Mouse (Mus musculus) retina, embryonic 14.5 days (tissue): ENCODE measurements around the gene Rsph6a.
A peak's percentile ranks its signal among the peaks of the same experiment; 100 is the strongest.

Experiments used
- DNase-seq: peaks from one replicate; pipeline ENCODE4 v3.0.0-alpha.2; 2015; ENCODE audit warnings: low spot score

Gene Rsph6a

GRCm38 (mm10) chr7:19078732-19079131 is 24.2 kb downstream of the Rsph6a start:
- no peak for DNase-seq

GRCm38 (mm10) chr7:19080451-19080950 is 26.0 kb downstream of the Rsph6a start:
- DNase-seq: no peak

DNA sequence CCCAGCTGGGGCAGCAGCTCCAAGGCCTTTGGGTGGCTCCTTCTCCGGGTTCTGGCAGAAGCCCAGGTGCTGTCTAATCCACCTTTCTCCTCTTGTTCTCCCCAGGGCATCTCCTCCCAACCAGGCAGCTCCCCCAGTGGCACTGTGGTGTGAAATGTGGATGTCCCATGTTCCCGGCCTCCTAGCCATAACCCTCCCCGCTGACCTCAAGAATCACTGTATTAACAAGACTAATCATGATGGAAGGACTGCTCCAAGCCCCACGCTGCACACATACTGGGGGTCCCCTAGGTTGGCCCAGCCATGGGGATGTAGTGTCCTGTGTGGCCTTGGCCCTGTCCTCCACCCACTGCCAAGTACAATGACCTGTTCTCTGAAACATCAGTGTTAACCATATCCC is 27.7 kb downstream of the Rsph6a start:
- no peak for DNase-seq

GRCm38 (mm10) chr7:19083096-19083495 is 28.6 kb downstream of the Rsph6a start:
- DNase-seq: no peak

GRCm38 (mm10) chr7:19083701-19084100 is 29.2 kb downstream of the Rsph6a start, which contains the start of gene Dmpk:
Gene Dmpk (plus strand): TSS chr7:19083849.
- no peak for DNase-seq

- DNase-seq: no peak
These were observed 29.8 kb downstream of the Rsph6a start for GRCm38 (mm10) chr7:19084277-19084771.

- DNase-seq: no peak
These were observed 30.5 kb downstream of the Rsph6a start for GRCm38 (mm10) chr7:19084921-19085473.

DNA sequence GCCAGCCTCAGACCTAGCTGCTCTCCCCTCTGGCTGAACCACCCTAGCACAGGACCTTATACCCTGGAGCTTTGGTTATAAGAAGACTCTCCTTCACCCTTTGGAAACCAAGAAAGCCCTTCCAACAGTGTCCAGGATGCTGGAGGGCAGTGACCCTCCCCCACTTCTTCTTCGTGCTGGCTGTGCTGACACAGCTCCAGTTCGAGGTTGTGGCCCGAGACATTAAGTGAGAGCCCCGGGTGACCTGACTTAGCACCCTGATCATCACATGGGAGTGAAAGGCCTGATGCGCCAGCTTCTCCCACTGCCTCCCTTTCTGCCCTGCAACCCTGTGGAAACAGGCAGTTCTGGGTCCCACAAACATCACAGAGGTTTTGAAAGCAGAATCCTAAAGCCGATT is 31.0 kb downstream of the Rsph6a start:
- DNase-seq: no peak

DNA sequence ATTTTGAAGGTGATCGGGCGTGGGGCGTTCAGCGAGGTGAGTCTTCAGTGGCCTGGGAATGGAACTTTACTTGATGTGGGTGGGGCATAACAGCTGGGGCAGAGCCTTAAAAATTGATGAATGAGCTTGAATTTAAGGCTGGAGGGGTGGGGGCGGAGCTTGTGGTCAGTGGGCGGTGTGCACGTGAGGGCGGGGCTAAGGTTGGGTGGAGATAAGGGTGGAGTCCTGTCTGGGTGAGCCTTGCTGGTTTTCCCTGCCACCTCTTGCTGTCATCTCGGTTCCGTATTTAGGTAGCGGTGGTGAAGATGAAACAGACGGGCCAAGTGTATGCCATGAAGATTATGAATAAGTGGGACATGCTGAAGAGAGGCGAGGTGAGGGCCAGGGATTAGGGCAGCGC is 31.6 kb downstream of the Rsph6a start:
- DNase-seq: peak; percentile 38

- no peak for DNase-seq
These were observed 32.3 kb downstream of the Rsph6a start for GRCm38 (mm10) chr7:19086760-19087159.

- peak; percentile 83 for DNase-seq
These were observed 34.3 kb downstream of the Rsph6a start for GRCm38 (mm10) chr7:19088813-19089212.

DNA sequence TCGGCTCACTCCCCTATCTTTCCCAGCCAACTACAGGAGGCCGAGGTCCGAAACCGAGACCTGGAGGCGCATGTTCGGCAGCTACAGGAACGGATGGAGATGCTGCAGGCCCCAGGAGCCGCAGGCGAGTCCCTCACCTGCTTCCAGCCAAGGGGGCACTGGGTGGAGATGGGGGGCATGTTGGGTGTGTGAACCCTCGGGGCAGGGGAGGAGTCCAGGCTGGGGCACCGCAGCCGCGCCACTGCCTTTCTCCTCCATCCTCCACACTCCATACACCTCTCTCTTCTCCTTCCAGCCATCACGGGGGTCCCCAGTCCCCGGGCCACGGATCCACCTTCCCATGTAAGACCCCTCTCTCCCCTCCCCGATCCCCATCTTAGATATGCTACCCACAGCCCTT is 37.4 kb downstream of the Rsph6a start:
- no peak for DNase-seq

DNA sequence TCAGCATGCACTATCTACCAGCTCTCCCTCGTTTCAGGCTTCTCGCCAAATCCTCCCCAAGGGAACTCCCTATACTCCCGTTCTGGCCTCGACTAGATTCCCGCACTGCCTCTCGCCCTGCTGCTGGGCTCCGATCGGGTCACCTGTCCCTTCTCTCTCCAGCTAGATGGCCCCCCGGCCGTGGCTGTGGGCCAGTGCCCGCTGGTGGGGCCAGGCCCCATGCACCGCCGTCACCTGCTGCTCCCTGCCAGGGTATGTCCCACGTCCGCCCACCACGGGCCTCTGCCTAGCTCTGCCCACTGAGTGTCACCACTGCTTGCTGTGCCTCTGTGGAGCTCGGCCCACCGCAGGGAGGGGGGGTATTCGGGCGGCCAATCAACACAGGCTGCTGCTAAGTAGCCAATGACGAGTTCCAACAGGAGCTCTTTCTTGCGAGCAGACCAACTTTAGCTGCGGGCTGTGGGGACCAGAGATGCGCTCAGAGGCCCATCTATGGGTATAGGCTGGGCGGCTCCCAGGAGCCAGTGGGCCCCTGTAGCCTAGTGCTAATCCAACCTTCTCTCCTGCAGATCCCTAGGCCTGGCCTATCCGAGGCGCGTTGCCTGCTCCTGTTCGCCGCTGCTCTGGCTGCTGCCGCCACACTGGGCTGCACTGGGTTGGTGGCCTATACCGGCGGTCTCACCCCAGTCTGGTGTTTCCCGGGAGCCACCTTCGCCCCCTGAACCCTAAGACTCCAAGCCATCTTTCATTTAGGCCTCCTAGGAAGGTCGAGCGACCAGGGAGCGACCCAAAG is 38.1 kb downstream of the Rsph6a start:
- DNase-seq: peak; percentile 69

DNA sequence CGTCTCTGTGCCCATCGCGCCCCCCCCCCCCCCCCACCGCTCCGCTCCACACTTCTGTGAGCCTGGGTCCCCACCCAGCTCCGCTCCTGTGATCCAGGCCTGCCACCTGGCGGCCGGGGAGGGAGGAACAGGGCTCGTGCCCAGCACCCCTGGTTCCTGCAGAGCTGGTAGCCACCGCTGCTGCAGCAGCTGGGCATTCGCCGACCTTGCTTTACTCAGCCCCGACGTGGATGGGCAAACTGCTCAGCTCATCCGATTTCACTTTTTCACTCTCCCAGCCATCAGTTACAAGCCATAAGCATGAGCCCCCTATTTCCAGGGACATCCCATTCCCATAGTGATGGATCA is 38.7 kb downstream of the Rsph6a start:
- peak; percentile 86 for DNase-seq

GRCm38 (mm10) chr7:19093537-19094385 is 39.3 kb downstream of the Rsph6a start:
- peak; percentile 98 for DNase-seq

DNA sequence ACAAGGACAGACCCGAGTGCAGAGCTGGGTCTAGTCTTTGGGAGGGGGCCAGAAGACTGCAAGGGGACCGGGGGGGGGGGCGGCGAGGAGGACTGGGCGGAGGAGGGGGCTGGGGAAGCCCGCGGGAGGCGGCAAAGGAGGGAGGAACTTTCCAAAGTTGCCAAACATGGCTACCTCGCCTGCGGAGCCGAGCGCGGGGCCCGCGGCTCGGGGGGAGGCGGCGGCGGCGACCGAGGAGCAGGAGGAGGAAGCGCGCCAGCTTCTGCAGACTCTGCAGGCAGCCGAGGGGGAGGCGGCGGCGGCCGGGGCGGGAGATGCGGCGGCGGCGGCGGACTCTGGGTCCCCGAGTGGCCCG is 40.0 kb downstream of the Rsph6a start, which contains the start of gene Six5:
TSS of gene Six5 (plus strand) at position 124 of the 355 bp plus-strand sequence.
- peak; percentile 62 for DNase-seq

- peak; percentile 63 for DNase-seq
These were observed 40.6 kb downstream of the Rsph6a start for GRCm38 (mm10) chr7:19094826-19095750.

DNA sequence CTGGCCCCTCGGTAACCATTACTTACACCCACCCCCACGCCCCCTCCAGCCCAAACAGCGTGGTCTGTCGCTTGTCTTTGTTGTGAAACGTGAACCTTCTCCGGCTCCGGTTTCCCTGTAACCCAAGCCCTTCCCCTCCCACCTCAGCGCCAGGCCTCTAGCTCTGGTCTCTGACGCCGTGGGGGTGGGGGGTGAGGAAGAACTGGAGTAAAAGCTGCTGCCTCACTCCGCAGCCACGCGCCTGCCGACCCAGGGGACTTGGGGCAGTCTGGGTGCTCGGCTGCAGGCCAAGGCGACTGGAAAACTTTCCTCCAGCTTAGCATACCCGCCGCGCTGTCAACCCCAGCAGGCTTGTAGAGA is 41.2 kb downstream of the Rsph6a start:
- DNase-seq: peak; percentile 63

GRCm38 (mm10) chr7:19096421-19096976 is 42.0 kb downstream of the Rsph6a start:
- DNase-seq: no peak

- DNase-seq: no peak
These were observed 42.7 kb downstream of the Rsph6a start for GRCm38 (mm10) chr7:19097217-19097616.

- no peak for DNase-seq
These were observed 43.4 kb downstream of the Rsph6a start for GRCm38 (mm10) chr7:19097863-19098262.
